Mouse (Mus musculus) intestine, embryonic 15.5 days (tissue): ENCODE results near the gene Gpbar1. TPM values are rescaled to one million over a fixed set of nuclear protein-coding genes. Genes with fewer than 3 reads are reported as not detected.
A peak's percentile ranks its signal among the peaks of the same experiment; 100 is the strongest.

Experiments used
- ATAC-seq: fragments of 200-750 bp; cut with Nextera tagmentation; 2 replicates; pipeline ENCODE4 v1.8.0; 2017; ENCODE audit warnings: moderate TSS enrichment, moderate library complexity
- H3K27ac ChIP-seq: fragments of 300-500 bp; sonication (generic); 2 replicates; pipeline ENCODE4 v1.5.1; 2015; ENCODE audit warnings: mild to moderate bottlenecking, inconsistent platforms
- H3K27me3 ChIP-seq: fragments of 300-500 bp; sonication (generic); replicated peaks from 2 replicates; pipeline ENCODE4 v1.6.1; 2015; ENCODE audit warnings: inconsistent platforms
- H3K36me3 ChIP-seq: fragments of 300-500 bp; sonication (generic); 2 replicates; pipeline ENCODE4 v1.6.1; 2015; ENCODE audit warnings: inconsistent platforms
- H3K4me1 ChIP-seq: fragments of 300-500 bp; sonication (generic); replicated peaks from 2 replicates; pipeline ENCODE4 v1.6.1; 2015; ENCODE audit warnings: inconsistent platforms
- H3K4me2 ChIP-seq: fragments of 300-500 bp; sonication (generic); replicated peaks from 2 replicates; pipeline ENCODE4 v1.6.1; 2015; ENCODE audit warnings: mild to moderate bottlenecking, inconsistent platforms
- H3K4me3 ChIP-seq: fragments of 300-500 bp; sonication (generic); replicated peaks from 2 replicates; pipeline ENCODE4 v1.5.1; 2015; ENCODE audit warnings: inconsistent platforms
- H3K9ac ChIP-seq: fragments of 300-500 bp; sonication (generic); 2 replicates; pipeline ENCODE4 v1.6.1; 2015; ENCODE audit warnings: inconsistent platforms
- H3K9me3 ChIP-seq: fragments of 300-500 bp; sonication (generic); 2 replicates; pipeline ENCODE4 v1.6.1; 2016; ENCODE audit warnings: inconsistent platforms
- WGBS: fragments of 180-500 bp; shearing (Covaris S2); methylation state at CpG from one replicate; pipeline ENCODE4 v1.1.7; 2015; 5-methylcytosine and 5-hydroxymethylcytosine counted together
- polyA plus RNA-seq: library from polyadenylated mRNA; unstranded; fragments of >200 nt; fragmentation: Nextera tagmentation; extraction: Ambion mirVana; gene quantifications from 2 replicates; pipeline ENCODE4 v1.2.1, GENCODE M21; 2015

Gpbar1 gene
- 3.1 and 3.3 TPM in 2 replicates for polyA plus RNA-seq

- WGBS, result 87% methylated on average over 10 of the region's 10 CpGs
- H3K36me3 ChIP-seq, result peaks cover 34% of the 10 kb centered on the region
- no peak within 1 kb of the TSS; the same call in 1 of the 2 replicates for H3K9ac ChIP-seq
- no peak within 1 kb of the TSS for H3K4me3 ChIP-seq
- H3K27ac ChIP-seq, result 0 out of 2 replicates have a peak within 1 kb of the TSS, but pooled peaks have one; percentile 11
- H3K4me2 ChIP-seq, result peak within 1 kb of the TSS; percentile 41
- no peak for ATAC-seq
- no peaks in the 10 kb centered on the region for H3K27me3 ChIP-seq
- H3K4me1 ChIP-seq, result peaks cover 51% of the 10 kb centered on the region
- H3K9me3 ChIP-seq, result no peaks in the 10 kb centered on the region
These were observed at the start of gene Gpbar1 for GRCm38 (mm10) chr1:74278538-74278937. TSS of gene Gpbar1 (plus strand) at chr1:74278550.

- no peaks in the 10 kb centered on the region for H3K9me3 ChIP-seq
- H3K4me3 ChIP-seq, result no peak overlapping the region
- H3K27me3 ChIP-seq, result no peaks in the 10 kb centered on the region
- no peak overlapping the region for H3K27ac ChIP-seq
- H3K4me2 ChIP-seq, result no peak overlapping the region
- WGBS, result 46% methylated on average over 2 of the region's 2 CpGs
- no peak overlapping the region for H3K9ac ChIP-seq
- no peaks in the 10 kb centered on the region for H3K36me3 ChIP-seq
- H3K4me1 ChIP-seq, result no peaks in the 10 kb centered on the region
- no peak for ATAC-seq
These were observed 48.4 kb upstream of the Gpbar1 start for GRCm38 (mm10) chr1:74229942-74230341.

GRCm38 (mm10) chr1:74230992-74231391 lies 47.4 kb upstream of the Gpbar1 start:
- 20% methylated on average over 1 of the region's 1 CpGs for WGBS
- H3K4me3 ChIP-seq, result no peak overlapping the region

GRCm38 (mm10) chr1:74235938-74236589 lies 42.3 kb upstream of the Gpbar1 start, which contains the start of gene Arpc2:
TSS of gene Arpc2 (plus strand) at chr1:74236084.
- H3K4me3 ChIP-seq, result peak within 1 kb of the TSS; percentile 79
- 2% methylated on average over 50 of the region's 55 CpGs for WGBS
- ATAC-seq, result peak; percentile 91

More at GRCm38 (mm10) chr1:74230992-74231391, 47.4 kb upstream of the Gpbar1 start:
- no peaks in the 10 kb centered on the region for H3K36me3 ChIP-seq
- H3K27ac ChIP-seq, result no peak overlapping the region
- no peaks in the 10 kb centered on the region for H3K9me3 ChIP-seq
- no peak overlapping the region for H3K4me2 ChIP-seq
- ATAC-seq, result no peak
- no peaks in the 10 kb centered on the region for H3K27me3 ChIP-seq
- H3K9ac ChIP-seq, result no peak overlapping the region
- no peaks in the 10 kb centered on the region for H3K4me1 ChIP-seq

GRCm38 (mm10) chr1:74236590-74237317 lies 41.6 kb upstream of the Gpbar1 start:
- Histone ChIP-seq H3K4me2 (peak overlapping the region; percentile 83), H3K27ac (peak overlapping the region; percentile 95), H3K36me3 (no peaks in the 10 kb centered on the region), H3K4me3 (peak overlapping the region; percentile 79), H3K27me3 (no peaks in the 10 kb centered on the region), H3K4me1 (peaks cover 24% of the 10 kb centered on the region), H3K9me3 (no peaks in the 10 kb centered on the region), H3K9ac (peak overlapping the region; percentile 85)
- WGBS, result under 1% methylated on average over 52 of the region's 57 CpGs
- peak; percentile 56 for ATAC-seq

More at GRCm38 (mm10) chr1:74235938-74236589, 42.3 kb upstream of the Gpbar1 start, which contains the start of gene Arpc2:
- Histone ChIP-seq H3K4me2 (peak within 1 kb of the TSS; percentile 83), H3K27me3 (no peaks in the 10 kb centered on the region), H3K9ac (peak within 1 kb of the TSS; percentile 85), H3K9me3 (no peaks in the 10 kb centered on the region), H3K36me3 (no peaks in the 10 kb centered on the region), H3K27ac (peak within 1 kb of the TSS; percentile 95), H3K4me1 (peaks cover 22% of the 10 kb centered on the region)

GRCm38 (mm10) chr1:74237671-74238070 lies 40.7 kb upstream of the Gpbar1 start:
- Histone ChIP-seq H3K4me3 (peak overlapping the region; percentile 79), H3K36me3 (no peaks in the 10 kb centered on the region), H3K27me3 (no peaks in the 10 kb centered on the region), H3K4me2 (peak overlapping the region; percentile 83), H3K27ac (0 out of 2 replicates have a peak overlapping the region, but pooled peaks have one; percentile 95), H3K9me3 (no peaks in the 10 kb centered on the region), H3K9ac (peak overlapping the region; percentile 85), H3K4me1 (peaks cover 24% of the 10 kb centered on the region)
- WGBS, result 14% methylated on average over 5 of the region's 5 CpGs
- ATAC-seq, result no peak

GRCm38 (mm10) chr1:74238136-74238535 lies 40.2 kb upstream of the Gpbar1 start:
- WGBS, result 58% methylated on average over 1 of the region's 1 CpGs
- Histone ChIP-seq H3K4me3 (peak overlapping the region; percentile 79), H3K36me3 (no peaks in the 10 kb centered on the region), H3K4me1 (peaks cover 26% of the 10 kb centered on the region), H3K9me3 (no peaks in the 10 kb centered on the region), H3K27ac (no peak overlapping the region), H3K9ac (0 out of 2 replicates have a peak overlapping the region, but pooled peaks have one; percentile 85), H3K4me2 (peak overlapping the region; percentile 83), H3K27me3 (no peaks in the 10 kb centered on the region)
- no peak for ATAC-seq

- Histone ChIP-seq H3K4me2 (peak overlapping the region; percentile 83), H3K27me3 (no peaks in the 10 kb centered on the region), H3K9ac (peak overlapping the region; percentile 10), H3K9me3 (no peaks in the 10 kb centered on the region), H3K27ac (peak overlapping the region; percentile 66), H3K4me1 (peaks cover 26% of the 10 kb centered on the region), H3K36me3 (no peaks in the 10 kb centered on the region), H3K4me3 (peak overlapping the region; percentile 6)
- WGBS, result 13% methylated on average over 7 of the region's 7 CpGs
- peak; percentile 42; the same call in 1 of the 2 replicates for ATAC-seq
These were observed 39.2 kb upstream of the Gpbar1 start for GRCm38 (mm10) chr1:74239162-74239561.

- Histone ChIP-seq H3K36me3 (no peaks in the 10 kb centered on the region), H3K4me1 (peaks cover 26% of the 10 kb centered on the region), H3K27ac (peak overlapping the region; percentile 66; the same call in 1 of the 2 replicates), H3K27me3 (no peaks in the 10 kb centered on the region), H3K4me2 (peak overlapping the region; percentile 83), H3K9ac (peak overlapping the region; percentile 4), H3K9me3 (no peaks in the 10 kb centered on the region), H3K4me3 (peak overlapping the region; percentile 6)
- no peak for ATAC-seq
- 29% methylated on average over 11 of the region's 11 CpGs for WGBS
These were observed 38.7 kb upstream of the Gpbar1 start for GRCm38 (mm10) chr1:74239618-74240017.

- 22% methylated on average over 6 of the region's 6 CpGs for WGBS
- peaks cover 28% of the 10 kb centered on the region for H3K4me1 ChIP-seq
These were observed 38.0 kb upstream of the Gpbar1 start for GRCm38 (mm10) chr1:74240311-74240710.

GRCm38 (mm10) chr1:74240832-74241231 lies 37.5 kb upstream of the Gpbar1 start:
- Histone ChIP-seq H3K9me3 (no peaks in the 10 kb centered on the region), H3K4me1 (peaks cover 28% of the 10 kb centered on the region), H3K4me2 (peak overlapping the region; percentile 30; the same call in 1 of the 2 replicates), H3K4me3 (no peak overlapping the region), H3K27ac (peak overlapping the region; percentile 66), H3K36me3 (no peaks in the 10 kb centered on the region), H3K27me3 (no peaks in the 10 kb centered on the region), H3K9ac (no peak overlapping the region)
- 51% methylated on average over 4 of the region's 4 CpGs for WGBS
- no peak for ATAC-seq

More at GRCm38 (mm10) chr1:74240311-74240710, 38.0 kb upstream of the Gpbar1 start:
- peak overlapping the region; percentile 66 for H3K27ac ChIP-seq
- H3K4me3 ChIP-seq, result no peak overlapping the region
- peak overlapping the region; percentile 37 for H3K4me2 ChIP-seq
- H3K27me3 ChIP-seq, result no peaks in the 10 kb centered on the region
- H3K9me3 ChIP-seq, result no peaks in the 10 kb centered on the region
- no peak overlapping the region for H3K9ac ChIP-seq
- no peak for ATAC-seq
- no peaks in the 10 kb centered on the region for H3K36me3 ChIP-seq

GRCm38 (mm10) chr1:74245525-74245924 lies 32.8 kb upstream of the Gpbar1 start:
- no peaks in the 10 kb centered on the region for H3K27me3 ChIP-seq
- no peaks in the 10 kb centered on the region; the same call in 1 of the 2 replicates for H3K36me3 ChIP-seq
- no peak for ATAC-seq
- H3K4me2 ChIP-seq, result no peak overlapping the region
- 43% methylated on average over 2 of the region's 2 CpGs for WGBS
- H3K9ac ChIP-seq, result no peak overlapping the region
- peaks cover 20% of the 10 kb centered on the region for H3K4me1 ChIP-seq
- no peak overlapping the region for H3K4me3 ChIP-seq
- H3K27ac ChIP-seq, result no peak overlapping the region
- H3K9me3 ChIP-seq, result no peaks in the 10 kb centered on the region
